Mouse (Mus musculus): ENCODE measurements around the gene Ndufb3. TPM values are rescaled to one million over a fixed set of nuclear protein-coding genes. Genes with fewer than 3 reads are reported as not detected.
"Not testable (repeated sequence)": the region's sequence is repeated elsewhere in the genome, so short reads cannot be mapped to it uniquely, and the experiment has no call there.

The Ndufb3 gene
- 116 and 197 TPM in 2 replicates for polyA plus RNA-seq (2012; rRNA removed)

- WGBS, result under 1% methylated on average over 41 of the region's 41 CpGs
- DNase-seq, result peak; percentile 95
- H3K4me1 ChIP-seq (ENCODE audit: control insufficient read depth, insufficient read depth, low read length), result no peaks in the 10 kb centered on the region; the same call in 1 of the 2 replicates
- H3K27me3 ChIP-seq (replicated peaks; ENCODE audit: control insufficient read depth, insufficient read depth, low read length), result no peaks in the 10 kb centered on the region
- no peaks in the 10 kb centered on the region for H3K36me3 ChIP-seq (ENCODE audit: control insufficient read depth, insufficient read depth, low read length)
- TF ChIP-seq CTCF (conservative IDR thresholded peaks at IDR 0.05; ENCODE audit: insufficient read depth, insufficient read length, low read depth, low read length) (no peak), POLR2A (IDR thresholded peaks at IDR 0.05; ENCODE audit: low read depth, low read length) (peak; percentile 43)
- H3K4me3 ChIP-seq (ENCODE audit: insufficient read depth, low read depth, low read length), result peak within 1 kb of the TSS; percentile 91
- peak within 1 kb of the TSS; percentile 86 for H3K27ac ChIP-seq (ENCODE audit: insufficient read depth, low read depth, low read length)
Measured at GRCm38 (mm10) chr1:58586171-58586997, at the start of gene Ndufb3, which contains the start of gene Fam126b. TSS of gene Ndufb3 (plus strand) at chr1:58586384. TSS of gene Fam126b (minus strand) at chr1:58586323.

DNA sequence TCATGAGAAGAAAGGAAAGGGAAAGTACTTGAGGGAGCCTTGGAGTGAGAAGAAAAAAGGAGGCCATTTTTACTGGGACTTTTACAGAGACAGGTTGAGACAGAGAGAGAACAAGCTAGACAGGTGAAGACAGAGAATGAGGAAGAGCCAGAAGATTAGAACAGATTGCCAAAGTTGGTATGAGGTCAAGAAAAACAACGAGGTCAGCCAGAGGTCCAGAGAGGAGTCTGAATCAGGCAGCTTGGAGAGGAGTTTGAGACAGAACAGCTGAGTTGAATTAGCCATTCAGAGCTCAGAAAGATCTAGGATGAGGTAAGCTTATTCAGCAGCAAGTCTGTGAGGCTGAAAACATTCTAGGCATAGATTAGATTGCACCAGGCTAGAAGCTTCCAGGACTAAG is 44.8 kb upstream of the Ndufb3 start:
- Histone ChIP-seq H3K27ac (ENCODE audit: insufficient read depth, low read depth, low read length) (no peak overlapping the region), H3K4me3 (ENCODE audit: insufficient read depth, low read depth, low read length) (no peak overlapping the region), H3K27me3 (replicated peaks; ENCODE audit: control insufficient read depth, insufficient read depth, low read length) (no peaks in the 10 kb centered on the region), H3K4me1 (ENCODE audit: control insufficient read depth, insufficient read depth, low read length) (no peaks in the 10 kb centered on the region), H3K36me3 (ENCODE audit: control insufficient read depth, insufficient read depth, low read length) (peaks cover 8% of the 10 kb centered on the region)
- no peak for TF ChIP-seq CTCF (conservative IDR thresholded peaks at IDR 0.05; ENCODE audit: insufficient read depth, insufficient read length, low read depth, low read length)
- TF ChIP-seq POLR2A (IDR thresholded peaks at IDR 0.05; ENCODE audit: low read depth, low read length), result no peak
- 67% methylated on average over 1 of the region's 1 CpGs for WGBS
- DNase-seq, result no peak

DNA sequence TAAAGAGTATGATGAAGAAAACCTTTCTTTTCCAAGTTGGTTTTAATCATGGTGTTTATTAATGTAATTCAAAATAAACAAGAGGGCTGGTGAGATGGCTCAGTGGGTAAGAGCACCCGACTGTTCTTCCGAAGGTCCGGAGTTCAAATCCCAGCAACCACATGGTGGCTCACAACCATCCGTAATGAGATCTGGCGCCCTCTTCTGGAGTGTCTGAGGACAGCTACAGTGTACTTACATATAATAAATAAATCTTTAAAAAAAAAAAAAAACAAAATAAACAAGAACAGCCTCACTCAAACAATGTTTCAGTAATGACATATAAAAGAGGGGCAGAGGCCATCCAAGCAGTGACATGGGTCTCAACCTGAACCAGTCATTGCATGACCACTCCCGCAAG is 25.8 kb upstream of the Ndufb3 start:
- not testable (repeated sequence) for H3K36me3 ChIP-seq (ENCODE audit: control insufficient read depth, insufficient read depth, low read length); H3K27ac ChIP-seq (ENCODE audit: insufficient read depth, low read depth, low read length); DNase-seq; H3K27me3 ChIP-seq (replicated peaks; ENCODE audit: control insufficient read depth, insufficient read depth, low read length); H3K4me1 ChIP-seq (ENCODE audit: control insufficient read depth, insufficient read depth, low read length); H3K4me3 ChIP-seq (ENCODE audit: insufficient read depth, low read depth, low read length)
- 92% methylated on average over 6 of the region's 6 CpGs for WGBS

DNA sequence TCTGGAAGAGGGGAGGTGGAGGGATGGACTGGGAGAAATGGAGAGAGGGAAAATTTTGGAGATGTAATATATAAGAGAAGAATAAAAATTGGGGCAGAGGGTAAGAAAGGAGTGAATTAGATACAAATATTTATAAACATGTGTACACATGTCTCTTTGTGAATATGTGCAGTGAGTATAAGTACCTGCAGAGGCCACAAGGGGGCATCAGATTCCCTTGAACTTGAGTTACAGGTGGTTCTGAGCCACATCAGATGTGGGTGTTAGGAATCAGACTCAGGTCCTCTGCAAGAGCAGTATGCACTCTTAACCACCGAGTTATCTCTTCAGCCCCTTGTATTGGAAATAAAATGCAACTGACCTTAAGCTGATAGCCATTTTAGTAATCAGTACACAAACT is 23.7 kb upstream of the Ndufb3 start:
- no peak overlapping the region for H3K4me3 ChIP-seq (ENCODE audit: insufficient read depth, low read depth, low read length)
- WGBS, result 97% methylated on average over 1 of the region's 1 CpGs
- peaks cover 6% of the 10 kb centered on the region for H3K4me1 ChIP-seq (ENCODE audit: control insufficient read depth, insufficient read depth, low read length)
- DNase-seq, result peak; percentile 62
- H3K27me3 ChIP-seq (replicated peaks; ENCODE audit: control insufficient read depth, insufficient read depth, low read length), result no peaks in the 10 kb centered on the region
- H3K36me3 ChIP-seq (ENCODE audit: control insufficient read depth, insufficient read depth, low read length), result peaks cover 4% of the 10 kb centered on the region; the same call in 1 of the 2 replicates
- H3K27ac ChIP-seq (ENCODE audit: insufficient read depth, low read depth, low read length), result no peak overlapping the region
- no peak for TF ChIP-seq POLR2A (IDR thresholded peaks at IDR 0.05; ENCODE audit: low read depth, low read length)
- TF ChIP-seq CTCF (conservative IDR thresholded peaks at IDR 0.05; ENCODE audit: insufficient read depth, insufficient read length, low read depth, low read length), result peak; percentile 44

GRCm38 (mm10) chr1:58564981-58565380 is 21.2 kb upstream of the Ndufb3 start:
- Histone ChIP-seq H3K27me3 (replicated peaks; ENCODE audit: control insufficient read depth, insufficient read depth, low read length) (no peaks in the 10 kb centered on the region), H3K4me3 (ENCODE audit: insufficient read depth, low read depth, low read length) (no peak overlapping the region), H3K4me1 (ENCODE audit: control insufficient read depth, insufficient read depth, low read length) (peaks cover 6% of the 10 kb centered on the region), H3K36me3 (ENCODE audit: control insufficient read depth, insufficient read depth, low read length) (peaks cover 2% of the 10 kb centered on the region; the same call in 1 of the 2 replicates), H3K27ac (ENCODE audit: insufficient read depth, low read depth, low read length) (peak overlapping the region; percentile 69)
- TF ChIP-seq CTCF (conservative IDR thresholded peaks at IDR 0.05; ENCODE audit: insufficient read depth, insufficient read length, low read depth, low read length), result no peak
- no peak for TF ChIP-seq POLR2A (IDR thresholded peaks at IDR 0.05; ENCODE audit: low read depth, low read length)
- 44% methylated on average over 5 of the region's 5 CpGs for WGBS
- peak; percentile 70 for DNase-seq

DNA sequence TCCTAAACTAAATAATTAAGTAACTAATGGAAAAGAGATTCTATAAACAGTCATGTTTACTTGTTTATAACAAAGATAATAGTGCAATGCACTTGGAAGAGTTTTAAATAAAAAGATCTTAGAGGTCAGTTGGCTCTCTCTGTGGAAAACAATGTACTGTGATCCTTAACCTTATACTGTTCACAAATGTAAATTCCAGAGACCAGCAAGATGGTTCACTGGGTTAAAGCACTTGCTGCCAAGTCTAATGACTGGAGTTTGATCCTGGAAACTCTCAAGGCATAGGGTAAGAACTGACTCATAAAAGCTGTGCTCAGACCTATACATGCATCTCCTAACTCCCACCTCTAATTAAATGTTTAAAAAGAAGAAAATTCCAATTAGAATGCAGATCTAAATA is 19.6 kb upstream of the Ndufb3 start:
- Histone ChIP-seq H3K4me3 (ENCODE audit: insufficient read depth, low read depth, low read length) (no peak overlapping the region), H3K27me3 (replicated peaks; ENCODE audit: control insufficient read depth, insufficient read depth, low read length) (no peaks in the 10 kb centered on the region), H3K4me1 (ENCODE audit: control insufficient read depth, insufficient read depth, low read length) (peaks cover 6% of the 10 kb centered on the region), H3K36me3 (ENCODE audit: control insufficient read depth, insufficient read depth, low read length) (peaks cover 2% of the 10 kb centered on the region; the same call in 1 of the 2 replicates), H3K27ac (ENCODE audit: insufficient read depth, low read depth, low read length) (no peak overlapping the region)
- DNase-seq, result peak; percentile 79
- TF ChIP-seq POLR2A (IDR thresholded peaks at IDR 0.05; ENCODE audit: low read depth, low read length) (no peak), CTCF (conservative IDR thresholded peaks at IDR 0.05; ENCODE audit: insufficient read depth, insufficient read length, low read depth, low read length) (no peak)

- H3K36me3 ChIP-seq (ENCODE audit: control insufficient read depth, insufficient read depth, low read length), result no peaks in the 10 kb centered on the region; the same call in 1 of the 2 replicates
- no peak for DNase-seq
- no peaks in the 10 kb centered on the region for H3K27me3 ChIP-seq (replicated peaks; ENCODE audit: control insufficient read depth, insufficient read depth, low read length)
- no peak overlapping the region for H3K27ac ChIP-seq (ENCODE audit: insufficient read depth, low read depth, low read length)
- TF ChIP-seq CTCF (conservative IDR thresholded peaks at IDR 0.05; ENCODE audit: insufficient read depth, insufficient read length, low read depth, low read length) (no peak), POLR2A (IDR thresholded peaks at IDR 0.05; ENCODE audit: low read depth, low read length) (no peak)
- H3K4me3 ChIP-seq (ENCODE audit: insufficient read depth, low read depth, low read length), result no peak overlapping the region
- peaks cover 6% of the 10 kb centered on the region for H3K4me1 ChIP-seq (ENCODE audit: control insufficient read depth, insufficient read depth, low read length)
Measured at GRCm38 (mm10) chr1:58568456-58569130, 17.6 kb upstream of the Ndufb3 start.
